Comparison of ENCODE assay signal across 22 mouse cellular contexts in genomic region chr17:91182574-91182973, GRCm38 (mm10).
"Had no signal": no experiment of that assay in that cellular context is flagged by ENCODE, and none has a peak within 500 bp of the region (broad histone marks: within the 10 kb centered on the region; RNA-seq: fewer than 3 reads in every experiment).

No protein-coding gene starts in this region.

- H3K4me3 ChIP-seq: lung, embryonic 15.5 days; megakaryocyte, embryonic 14.5 days; midbrain, embryonic 10.5 days; midbrain, embryonic 12.5 days; myocyte; neural tube, embryonic 13.5 days; neural tube, embryonic 15.5 days had no signal

- H3K4me2 ChIP-seq: lung, embryonic 15.5 days; midbrain, embryonic 12.5 days; neural tube, embryonic 13.5 days; neural tube, embryonic 15.5 days had no signal

- H3K36me3 ChIP-seq: lung, embryonic 15.5 days; midbrain, embryonic 10.5 days; midbrain, embryonic 12.5 days; neural tube, embryonic 13.5 days; neural tube, embryonic 15.5 days had no signal

- H3K27me3 ChIP-seq: lung, embryonic 15.5 days; megakaryocyte, embryonic 14.5 days; midbrain, embryonic 12.5 days; neural tube, embryonic 13.5 days; neural tube, embryonic 15.5 days had no signal

- H3K4me1 ChIP-seq: lung, embryonic 15.5 days; megakaryocyte, embryonic 14.5 days; midbrain, embryonic 10.5 days; midbrain, embryonic 12.5 days; neural tube, embryonic 13.5 days; neural tube, embryonic 15.5 days had no signal

- H3K9me3 ChIP-seq: lung, embryonic 15.5 days; megakaryocyte, embryonic 14.5 days; midbrain, embryonic 10.5 days; midbrain, embryonic 12.5 days; neural tube, embryonic 13.5 days; neural tube, embryonic 15.5 days had no signal

- H3K9ac ChIP-seq: lung, embryonic 15.5 days; midbrain, embryonic 12.5 days; neural tube, embryonic 13.5 days; neural tube, embryonic 15.5 days had no signal

- ATAC-seq: lung, postnatal 0 days; midbrain, embryonic 16.5 days had no signal

- H3K27ac ChIP-seq: lung, embryonic 15.5 days; macrophage; midbrain, embryonic 10.5 days; midbrain, embryonic 12.5 days; neural tube, embryonic 13.5 days; neural tube, embryonic 15.5 days had no signal

- DNase-seq: lung, adult 2 months; lung, postnatal 14 days; lung, postnatal 36 days; midbrain, embryonic 14.5 days; retina, postnatal 1 day; right cerebral cortex, adult 18-20 months; right cerebral cortex, postnatal 25 days; right cerebral cortex, postnatal 4 days; spleen, adult 18-20 months; thymus, adult 18-20 months; thymus, postnatal 14 days; thymus, postnatal 36 days had no signal
